Mouse (Mus musculus) right cerebral cortex, postnatal 25 days (tissue): Measurements from ENCODE around the gene Nek6.
A peak's percentile ranks its signal among the peaks of the same experiment; 100 is the strongest.

ENCODE experiments used
- DNase-seq: peaks from one replicate; pipeline ENCODE4 v3.0.0; 2022

The Nek6 gene

GRCm38 (mm10) chr2:38584514-38585378 lies 73.3 kb downstream of the Nek6 start:
- DNase-seq: no peak

GRCm38 (mm10) chr2:38585379-38585736 lies 73.9 kb downstream of the Nek6 start:
- no peak for DNase-seq

- no peak for DNase-seq
These were observed 75.3 kb downstream of the Nek6 start for GRCm38 (mm10) chr2:38586733-38587132.

- DNase-seq: no peak
These were observed 80.5 kb downstream of the Nek6 start for GRCm38 (mm10) chr2:38591751-38592459.

GRCm38 (mm10) chr2:38594874-38595273 lies 83.4 kb downstream of the Nek6 start:
- no peak for DNase-seq

GRCm38 (mm10) chr2:38597896-38598295 lies 86.5 kb downstream of the Nek6 start:
- DNase-seq: no peak

- no peak for DNase-seq
These were observed 87.0 kb downstream of the Nek6 start for GRCm38 (mm10) chr2:38598395-38598794.

- DNase-seq: no peak
These were observed 89.4 kb downstream of the Nek6 start for GRCm38 (mm10) chr2:38600842-38601241.

GRCm38 (mm10) chr2:38607716-38608115 lies 96.3 kb downstream of the Nek6 start:
- DNase-seq: no peak

GRCm38 (mm10) chr2:38608831-38609309 lies 97.4 kb downstream of the Nek6 start:
- DNase-seq: no peak

GRCm38 (mm10) chr2:38609310-38609709 lies 97.9 kb downstream of the Nek6 start:
- DNase-seq: no peak

GRCm38 (mm10) chr2:38610161-38610560 lies 98.7 kb downstream of the Nek6 start:
- no peak for DNase-seq

- no peak for DNase-seq
These were observed 101.2 kb downstream of the Nek6 start for GRCm38 (mm10) chr2:38612596-38612995.

- DNase-seq: no peak
These were observed 102.1 kb downstream of the Nek6 start for GRCm38 (mm10) chr2:38613576-38613975.

GRCm38 (mm10) chr2:38614437-38614836 lies 103.0 kb downstream of the Nek6 start:
- no peak for DNase-seq

GRCm38 (mm10) chr2:38616072-38616471 lies 104.6 kb downstream of the Nek6 start:
- peak; percentile 26 for DNase-seq

- DNase-seq: no peak
These were observed 105.8 kb downstream of the Nek6 start for GRCm38 (mm10) chr2:38616956-38617872.

GRCm38 (mm10) chr2:38619777-38620176 lies 108.3 kb downstream of the Nek6 start:
- no peak for DNase-seq

GRCm38 (mm10) chr2:38621076-38621475 lies 109.6 kb downstream of the Nek6 start:
- no peak for DNase-seq

GRCm38 (mm10) chr2:38621610-38622021 lies 110.2 kb downstream of the Nek6 start:
- peak; percentile 30 for DNase-seq

GRCm38 (mm10) chr2:38623411-38623810 lies 112.0 kb downstream of the Nek6 start:
- DNase-seq: no peak

GRCm38 (mm10) chr2:38623821-38624590 lies 112.6 kb downstream of the Nek6 start:
- no peak for DNase-seq
